Mouse (Mus musculus) cerebellum, adult 2 months (tissue): ENCODE results near the gene Dnase1l3.

Experiments
- CTCF ChIP-seq: fragments of 200-500 bp; IDR thresholded peaks from 2 replicates; pipeline ENCODE4 v1.5.1; 2011; ENCODE audit warnings: low read depth, mild to moderate bottlenecking, control low read depth, low read length, moderate library complexity, borderline replicate concordance; ENCODE audit not compliant: insufficient read depth
- POLR2A ChIP-seq: fragments of 200-500 bp; IDR thresholded peaks from 2 replicates; pipeline ENCODE4 v1.6.1; 2011; ENCODE audit warnings: low read length, control low read depth, borderline replicate concordance; ENCODE audit not compliant: insufficient read depth

DNA sequence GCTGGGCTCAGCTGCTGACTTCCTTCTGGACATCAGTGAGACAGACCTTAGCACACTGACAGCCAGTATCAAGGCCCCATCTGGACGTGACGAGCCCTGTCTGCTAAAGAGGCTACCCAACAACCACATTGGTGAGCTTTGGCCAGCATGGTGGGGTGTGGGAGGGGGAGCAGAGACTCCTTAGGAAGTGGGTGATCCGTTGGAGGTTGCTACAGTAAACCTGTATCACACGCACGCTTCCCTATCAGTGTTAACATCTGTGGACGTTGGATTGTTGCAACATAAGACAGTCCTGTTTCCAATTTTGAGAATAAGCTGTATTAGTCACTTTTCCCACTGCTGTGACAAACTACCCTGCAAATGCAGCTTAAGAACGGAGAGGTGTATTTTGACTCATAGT, 65.3 kb downstream of the Dnase1l3 start:
- TF ChIP-seq CTCF, result no peak
- TF ChIP-seq POLR2A, result no peak
